In genomic region chrX:57393412-57393811, GRCm38 (mm10) we compare ENCODE assay signal across 7 mouse cellular contexts. TPM values are rescaled to one million over a fixed set of nuclear protein-coding genes. Genes with fewer than 3 reads are reported as not detected.
A peak's percentile ranks its signal among the peaks of the same experiment; 100 is the strongest.
DNase-seq lines count a peak whose midpoint lies in the region; ATAC-seq lines count a peak whose summit lies in the region.

No protein-coding gene starts in this region.

- H3K4me2 ChIP-seq in forebrain, embryonic 16.5 days (ENCODE audit: low read length) = peak overlapping the region; percentile 49
- peak overlapping the region; percentile 64 for H3K4me2 ChIP-seq in liver, embryonic 13.5 days
- peak overlapping the region; percentile 44 for H3K4me2 ChIP-seq in stomach, embryonic 16.5 days (ENCODE audit: low read depth, low read length)

- H3K9me3 ChIP-seq in megakaryocyte, embryonic 14.5 days = no peaks in the 10 kb centered on the region
- H3K9me3 ChIP-seq in forebrain, embryonic 16.5 days (ENCODE audit: control insufficient read depth, low read length) = no peaks in the 10 kb centered on the region
- no peaks in the 10 kb centered on the region for H3K9me3 ChIP-seq in liver, embryonic 13.5 days (replicated peaks)
- H3K9me3 ChIP-seq in stomach, embryonic 16.5 days (replicated peaks; ENCODE audit: control insufficient read depth, low read length) = no peaks in the 10 kb centered on the region

- H3K4me3 ChIP-seq in megakaryocyte, embryonic 14.5 days (replicated peaks) = peak overlapping the region; percentile 93
- peak overlapping the region; percentile 24; the same call in 1 of the 2 replicates for H3K4me3 ChIP-seq in forebrain, embryonic 16.5 days (replicated peaks; ENCODE audit: low read length)
- H3K4me3 ChIP-seq in liver, embryonic 13.5 days (replicated peaks) = peak overlapping the region; percentile 69
- H3K4me3 ChIP-seq in stomach, embryonic 16.5 days (replicated peaks; ENCODE audit: low read length) = peak overlapping the region; percentile 61

- H3K27me3 ChIP-seq in megakaryocyte, embryonic 14.5 days (replicated peaks) = no peaks in the 10 kb centered on the region
- no peaks in the 10 kb centered on the region for H3K27me3 ChIP-seq in forebrain, embryonic 16.5 days (replicated peaks; ENCODE audit: control insufficient read depth, insufficient read depth, low read length)
- H3K27me3 ChIP-seq in liver, embryonic 13.5 days = no peaks in the 10 kb centered on the region
- H3K27me3 ChIP-seq in stomach, embryonic 16.5 days (ENCODE audit: control insufficient read depth, insufficient read depth, low read length) = no peaks in the 10 kb centered on the region

- H3K36me3 ChIP-seq in megakaryocyte, embryonic 14.5 days (replicated peaks; ENCODE audit: low read length) = peaks cover 16% of the 10 kb centered on the region
- H3K36me3 ChIP-seq in forebrain, embryonic 16.5 days (ENCODE audit: control insufficient read depth, insufficient read depth) = peaks cover 3% of the 10 kb centered on the region
- H3K36me3 ChIP-seq in liver, embryonic 13.5 days = peaks cover 22% of the 10 kb centered on the region
- H3K36me3 ChIP-seq in stomach, embryonic 16.5 days (ENCODE audit: control insufficient read depth, insufficient read depth, low read length) = peaks cover 9% of the 10 kb centered on the region; the same call in 1 of the 2 replicates

- H3K9ac ChIP-seq in forebrain, embryonic 16.5 days (replicated peaks; ENCODE audit: low read depth, low read length) = no peak overlapping the region; the same call in 1 of the 2 replicates
- peak overlapping the region; percentile 78; the same call in 1 of the 2 replicates for H3K9ac ChIP-seq in liver, embryonic 13.5 days
- H3K9ac ChIP-seq in stomach, embryonic 16.5 days (ENCODE audit: low read length) = 0 out of 2 replicates have a peak overlapping the region, but pooled peaks have one; percentile 52

- ATAC-seq in megakaryocyte, adult 5-6 weeks (ENCODE audit: poor library complexity, severe bottlenecking) = no peak
- ATAC-seq in forebrain, embryonic 16.5 days = peak; percentile 44
- no peak for ATAC-seq in liver, embryonic 13.5 days (ENCODE audit: low read depth)
- no peak for ATAC-seq in stomach, embryonic 16.5 days (ENCODE audit: insufficient read depth, low FRiP score)

- WGBS in forebrain, embryonic 16.5 days = 26% methylated on average over 7 of the region's 7 CpGs
- 25% methylated on average over 7 of the region's 7 CpGs for WGBS in liver, embryonic 13.5 days (ENCODE audit: insufficient replicate concordance)
- WGBS in stomach, embryonic 16.5 days = 22% methylated on average over 7 of the region's 7 CpGs

- no peak for DNase-seq in liver, embryonic 13.5 days
- no peak for DNase-seq in adrenal gland, postnatal 14 days
- DNase-seq in right cerebral cortex, adult 18-20 months = no peak

- H3K27ac ChIP-seq in forebrain, embryonic 16.5 days (ENCODE audit: low read length) = no peak overlapping the region
- H3K27ac ChIP-seq in liver, embryonic 13.5 days = no peak overlapping the region
- H3K27ac ChIP-seq in stomach, embryonic 16.5 days (ENCODE audit: low read length) = no peak overlapping the region

- H3K4me1 ChIP-seq in megakaryocyte, embryonic 14.5 days = no peaks in the 10 kb centered on the region
- peaks cover 3% of the 10 kb centered on the region; the same call in 1 of the 2 replicates for H3K4me1 ChIP-seq in forebrain, embryonic 16.5 days (replicated peaks; ENCODE audit: control insufficient read depth, insufficient read depth, low read length)
- peaks cover 3% of the 10 kb centered on the region; the same call in 1 of the 2 replicates for H3K4me1 ChIP-seq in liver, embryonic 13.5 days (replicated peaks)
- H3K4me1 ChIP-seq in stomach, embryonic 16.5 days (ENCODE audit: control insufficient read depth, insufficient read depth, low read length) = 0 out of 2 replicates have a peak, but pooled peaks cover 2% of the 10 kb centered on the region

RNA-seq across cellular contexts. Expression of gene Rbmx, which starts 0.6 kb away (rescaled TPM):
- 8.2 and 18.0 TPM in 2 replicates for polyA plus RNA-seq in megakaryocyte, embryonic 14.5 days (2012; ENCODE audit: insufficient read depth, low replicate concordance)
- 64.3 and 75.0 TPM in 2 replicates for total RNA-seq in megakaryocyte, adult 5-6 weeks (2015)
- 46.8 and 61.4 TPM in 2 replicates for total RNA-seq in megakaryocyte, adult 5-6 weeks (2017)
- 255 and 280 TPM in 2 replicates for polyA plus RNA-seq in forebrain, embryonic 16.5 days (2015; fragmentation: Nextera tagmentation; extraction: Ambion mirVana)
- polyA plus RNA-seq in liver, embryonic 13.5 days (2015; fragmentation: Nextera tagmentation; extraction: Ambion mirVana) = 27.4 and 30.8 TPM in 2 replicates
- polyA plus RNA-seq in stomach, embryonic 16.5 days (2015; fragmentation: Nextera tagmentation; extraction: Ambion mirVana) = 83.8 and 90.4 TPM in 2 replicates
- 35.5 and 44.4 TPM in 2 replicates for total RNA-seq in adrenal gland, postnatal 14 days (2021)

RNA-seq across cellular contexts. Expression of gene Gm364, which starts 15.5 kb away (rescaled TPM):
- polyA plus RNA-seq in megakaryocyte, embryonic 14.5 days (2012; ENCODE audit: insufficient read depth, low replicate concordance) = not detected in 2 replicates
- total RNA-seq in megakaryocyte, adult 5-6 weeks (2015) = not detected in 2 replicates
- total RNA-seq in megakaryocyte, adult 5-6 weeks (2017) = not detected in 2 replicates
- not detected in 2 replicates for polyA plus RNA-seq in forebrain, embryonic 16.5 days (2015; fragmentation: Nextera tagmentation; extraction: Ambion mirVana)
- polyA plus RNA-seq in liver, embryonic 13.5 days (2015; fragmentation: Nextera tagmentation; extraction: Ambion mirVana) = not detected in 2 replicates
- polyA plus RNA-seq in stomach, embryonic 16.5 days (2015; fragmentation: Nextera tagmentation; extraction: Ambion mirVana) = not detected in 2 replicates
- not detected in 2 replicates for total RNA-seq in adrenal gland, postnatal 14 days (2021)

RNA-seq across cellular contexts. Expression of gene Arhgef6, which starts 54.9 kb away (rescaled TPM):
- 0.62 TPM in 1 of 2 replicates, not detected in the other for polyA plus RNA-seq in megakaryocyte, embryonic 14.5 days (2012; ENCODE audit: insufficient read depth, low replicate concordance)
- total RNA-seq in megakaryocyte, adult 5-6 weeks (2015) = 160 and 163 TPM in 2 replicates
- 113 and 130 TPM in 2 replicates for total RNA-seq in megakaryocyte, adult 5-6 weeks (2017)
- 4.9 and 6.4 TPM in 2 replicates for polyA plus RNA-seq in forebrain, embryonic 16.5 days (2015; fragmentation: Nextera tagmentation; extraction: Ambion mirVana)
- 3.3 and 4.6 TPM in 2 replicates for polyA plus RNA-seq in liver, embryonic 13.5 days (2015; fragmentation: Nextera tagmentation; extraction: Ambion mirVana)
- polyA plus RNA-seq in stomach, embryonic 16.5 days (2015; fragmentation: Nextera tagmentation; extraction: Ambion mirVana) = 6.8 and 7.9 TPM in 2 replicates
- total RNA-seq in adrenal gland, postnatal 14 days (2021) = 34.4 and 34.7 TPM in 2 replicates

Comparison
In these comparisons a context has a peak if more than half of its experiments do, and no peak if none do; other contexts are left out.
1. H3K4me3 ChIP-seq: peak in every context shown above with its lines; median percentile 93 in megakaryocyte, embryonic 14.5 days; 69 in liver, embryonic 13.5 days; 61 in stomach, embryonic 16.5 days; 24 in forebrain, embryonic 16.5 days.